Mouse (Mus musculus): ENCODE measurements around the gene Ethe1. TPM values are rescaled to one million over a fixed set of nuclear protein-coding genes. Genes with fewer than 3 reads are reported as not detected.
A peak's percentile ranks its signal among the peaks of the same experiment; 100 is the strongest.

The Ethe1 gene
- total RNA-seq (2021) = 10 to 100 TPM in 1 of 2 experiments, 1 to 10 TPM in 1; 9.4 to 10.0 TPM
- long read RNA-seq, experiment 1, partial matches to known transcripts = 19 of 19 reads
- long read RNA-seq, experiment 1, other reads (novel, unspliced or antisense) = 0 of 19 reads
- long read RNA-seq, experiment 2, partial matches to known transcripts = 17 of 17 reads
- long read RNA-seq, experiment 2, other reads (novel, unspliced or antisense) = 0 of 17 reads

GRCm38 (mm10) chr7:24587330-24588105 is at the start of gene Ethe1, which contains the start of gene Zfp575:
Ethe1 (plus strand) TSS chr7:24587543.
Zfp575 (minus strand) TSS chr7:24587641.
- peak; percentile 74 for DNase-seq

- DNase-seq = peak; percentile 36
These were observed 49.8 kb upstream of the Ethe1 start for GRCm38 (mm10) chr7:24537591-24537990.

GRCm38 (mm10) chr7:24538154-24538553 is 49.2 kb upstream of the Ethe1 start:
- no peak for DNase-seq

GRCm38 (mm10) chr7:24538701-24539100 is 48.6 kb upstream of the Ethe1 start:
- no peak for DNase-seq

GRCm38 (mm10) chr7:24539686-24540085 is 47.7 kb upstream of the Ethe1 start:
- no peak for DNase-seq

GRCm38 (mm10) chr7:24544506-24544905 is 42.8 kb upstream of the Ethe1 start:
- no peak for DNase-seq

- peak; percentile 15 for DNase-seq
These were observed 41.2 kb upstream of the Ethe1 start, which contains the start of the genes Pinlyp and Xrcc1 for GRCm38 (mm10) chr7:24546068-24546614. Pinlyp (minus strand) TSS chr7:24546118. Xrcc1 (plus strand) TSS chr7:24546289.

GRCm38 (mm10) chr7:24546634-24547389 is 40.5 kb upstream of the Ethe1 start:
- peak; percentile 99 for DNase-seq

GRCm38 (mm10) chr7:24547534-24548036 is 39.8 kb upstream of the Ethe1 start:
- no peak for DNase-seq

- no peak for DNase-seq
These were observed 35.2 kb upstream of the Ethe1 start for GRCm38 (mm10) chr7:24551985-24552759.

- no peak for DNase-seq
These were observed 31.6 kb upstream of the Ethe1 start for GRCm38 (mm10) chr7:24555786-24556185.

- DNase-seq = no peak
These were observed 25.9 kb upstream of the Ethe1 start for GRCm38 (mm10) chr7:24561450-24561849.

GRCm38 (mm10) chr7:24563191-24563836 is 24.0 kb upstream of the Ethe1 start:
- DNase-seq = no peak

GRCm38 (mm10) chr7:24563837-24564206 is 23.5 kb upstream of the Ethe1 start:
- DNase-seq = no peak

- DNase-seq = peak; percentile 87
These were observed 22.6 kb upstream of the Ethe1 start for GRCm38 (mm10) chr7:24564607-24565265.

- no peak for DNase-seq
These were observed 21.7 kb upstream of the Ethe1 start for GRCm38 (mm10) chr7:24565627-24566026.

GRCm38 (mm10) chr7:24566206-24566605 is 21.1 kb upstream of the Ethe1 start:
- DNase-seq = no peak

GRCm38 (mm10) chr7:24568512-24568911 is 18.8 kb upstream of the Ethe1 start:
- DNase-seq = no peak

- no peak for DNase-seq
These were observed 16.3 kb upstream of the Ethe1 start for GRCm38 (mm10) chr7:24571071-24571470.

- no peak for DNase-seq
These were observed 14.9 kb upstream of the Ethe1 start for GRCm38 (mm10) chr7:24572455-24572854.

All from gastrocnemius, postnatal 10 days (tissue).